Mouse (Mus musculus) heart, postnatal 25 days (tissue): ENCODE data around the gene Col6a2. TPM values are rescaled to one million over a fixed set of nuclear protein-coding genes. Genes with fewer than 3 reads are reported as not detected.
A peak's percentile ranks its signal among the peaks of the same experiment; 100 is the strongest.

Source experiments
- DNase-seq: peaks from one replicate; pipeline ENCODE4 v3.0.0; 2022; ENCODE audit warnings: low spot score
- intact Hi-C: fragments of 180-260 bp; cut with DNase I; formaldehyde crosslinking; loops from one replicate; pipeline ENCODE4 v1.15.1; 2025
- total RNA-seq, 2 experiments: library from RNA; stranded (reverse); gene quantifications; 2 replicates each; pipeline ENCODE4 v1.2.3; 2021

The Col6a2 gene
- total RNA-seq, 2 experiments from 2014 or later: 94.0 to 106 TPM

GRCm38 (mm10) chr10:76639952-76640351 is 16.5 kb upstream of the Col6a2 start:
- no peak for DNase-seq
- intact Hi-C loops: no loop called here

- intact Hi-C loops: no loop called here
- no peak for DNase-seq
Observed at GRCm38 (mm10) chr10:76636601-76637000, 13.2 kb upstream of the Col6a2 start.

GRCm38 (mm10) chr10:76636026-76636425 is 12.6 kb upstream of the Col6a2 start:
- intact Hi-C loops: no loop called here
- DNase-seq: peak; percentile 59

GRCm38 (mm10) chr10:76634584-76634983 is 11.2 kb upstream of the Col6a2 start:
- no peak for DNase-seq
- intact Hi-C loops: no loop called here

- DNase-seq: no peak
- intact Hi-C loops: no loop called here
Observed at GRCm38 (mm10) chr10:76634094-76634571, 10.7 kb upstream of the Col6a2 start.

- DNase-seq: no peak
- intact Hi-C loops: no loop called here
Observed at GRCm38 (mm10) chr10:76632630-76633029, 9.2 kb upstream of the Col6a2 start.

- intact Hi-C loops: no loop called here
- no peak for DNase-seq
Observed at GRCm38 (mm10) chr10:76630657-76631056, 7.2 kb upstream of the Col6a2 start.

- no peak for DNase-seq
- intact Hi-C loops: no loop called here
Observed at GRCm38 (mm10) chr10:76627714-76628113, 4.3 kb upstream of the Col6a2 start.

- DNase-seq: no peak
- intact Hi-C loops: no loop called here
Observed at GRCm38 (mm10) chr10:76624903-76625302, 1.5 kb upstream of the Col6a2 start.

- no peak for DNase-seq
- intact Hi-C loops: loop anchor here (2.0 kb wide), 1 partner anchor 111 kb away; no protein-coding TSS in a partner anchor
Observed at GRCm38 (mm10) chr10:76623734-76624133, 304 bp upstream of the Col6a2 start.

GRCm38 (mm10) chr10:76622411-76622810 is 1.0 kb downstream of the Col6a2 start:
- intact Hi-C loops: loop anchor here (2.0 kb wide), 1 partner anchor 112 kb away; no protein-coding TSS in a partner anchor
- DNase-seq: no peak

- no peak for DNase-seq
- intact Hi-C loops: no loop called here
Observed at GRCm38 (mm10) chr10:76612473-76612872, 11.0 kb downstream of the Col6a2 start.

GRCm38 (mm10) chr10:76602690-76603089 is 20.7 kb downstream of the Col6a2 start:
- intact Hi-C loops: no loop called here
- no peak for DNase-seq

GRCm38 (mm10) chr10:76596338-76596737 is 27.1 kb downstream of the Col6a2 start:
- no peak for DNase-seq
- intact Hi-C loops: no loop called here

GRCm38 (mm10) chr10:76590197-76590596 is 33.2 kb downstream of the Col6a2 start:
- DNase-seq: no peak
- intact Hi-C loops: no loop called here

- intact Hi-C loops: no loop called here
- no peak for DNase-seq
Observed at GRCm38 (mm10) chr10:76586190-76586589, 37.2 kb downstream of the Col6a2 start.

- no peak for DNase-seq
- intact Hi-C loops: no loop called here
Observed at GRCm38 (mm10) chr10:76584138-76584537, 39.3 kb downstream of the Col6a2 start.

- intact Hi-C loops: no loop called here
- DNase-seq: no peak
Observed at GRCm38 (mm10) chr10:76576920-76577319, 46.5 kb downstream of the Col6a2 start.

GRCm38 (mm10) chr10:76575374-76575773 is 48.1 kb downstream of the Col6a2 start, which contains the start of gene Ftcd:
Gene Ftcd, plus strand, starts transcription at chr10:76575648.
- no peak for DNase-seq
- intact Hi-C loops: no loop called here

GRCm38 (mm10) chr10:76572151-76572550 is 51.3 kb downstream of the Col6a2 start:
- no peak for DNase-seq
- intact Hi-C loops: no loop called here

- intact Hi-C loops: no loop called here
- DNase-seq: no peak
Observed at GRCm38 (mm10) chr10:76571070-76571469, 52.4 kb downstream of the Col6a2 start.

- DNase-seq: no peak
- intact Hi-C loops: no loop called here
Observed at GRCm38 (mm10) chr10:76569996-76570685, 53.3 kb downstream of the Col6a2 start.
